Mouse (Mus musculus) intestine, postnatal 0 days (tissue): ENCODE results near the gene Hsd17b6. TPM values are rescaled to one million over a fixed set of nuclear protein-coding genes. Genes with fewer than 3 reads are reported as not detected.

Experiments
- ATAC-seq: fragments of 200-750 bp; cut with Nextera tagmentation; 2 replicates; pipeline ENCODE4 v1.8.0; 2017; ENCODE audit warnings: mild to moderate bottlenecking, moderate TSS enrichment, moderate library complexity
- H3K27ac ChIP-seq: fragments of 300-500 bp; sonication (generic); 2 replicates; pipeline ENCODE4 v1.5.1; 2014; ENCODE audit warnings: mild to moderate bottlenecking, low read depth, low read length, moderate library complexity
- H3K27me3 ChIP-seq: fragments of 300-500 bp; sonication (generic); replicated peaks from 2 replicates; pipeline ENCODE4 v1.6.1; 2014; ENCODE audit warnings: low read length, mixed read lengths; ENCODE audit not compliant: control insufficient read depth, insufficient read depth
- H3K36me3 ChIP-seq: fragments of 300-500 bp; sonication (generic); 2 replicates; pipeline ENCODE4 v1.6.1; 2014; ENCODE audit warnings: mild to moderate bottlenecking, moderate library complexity; ENCODE audit not compliant: control insufficient read depth, insufficient read depth
- H3K4me1 ChIP-seq: fragments of 300-500 bp; sonication (generic); replicated peaks from 2 replicates; pipeline ENCODE4 v1.6.1; 2014; ENCODE audit warnings: antibody characterized with exemption, low read length, mixed read lengths; ENCODE audit not compliant: control insufficient read depth, insufficient read depth
- H3K4me2 ChIP-seq: fragments of 300-500 bp; sonication (generic); replicated peaks from 2 replicates; pipeline ENCODE4 v1.6.1; 2014; ENCODE audit warnings: low read depth, mild to moderate bottlenecking, moderate library complexity
- H3K4me3 ChIP-seq: fragments of 300-500 bp; sonication (generic); 2 replicates; pipeline ENCODE4 v1.5.1; 2014; ENCODE audit warnings: low read depth, low read length
- H3K9ac ChIP-seq: fragments of 300-500 bp; sonication (generic); 2 replicates; pipeline ENCODE4 v1.6.1; 2014; ENCODE audit warnings: mild to moderate bottlenecking, low read depth, low read length
- H3K9me3 ChIP-seq: fragments of 300-500 bp; sonication (generic); 2 replicates; pipeline ENCODE4 v1.6.1; 2016; ENCODE audit warnings: mixed run types; ENCODE audit not compliant: control insufficient read depth
- CTCF ChIP-seq: sonication (generic); IDR thresholded peaks from 2 replicates; pipeline ENCODE4 v1.5.1; 2016; ENCODE audit warnings: low read depth, mild to moderate bottlenecking, control low read depth, antibody characterized with exemption, moderate library complexity
- WGBS: fragments of 180-500 bp; shearing (Covaris S2); extraction: QIAGEN DNeasy Blood & Tissue Kit; methylation state at CpG from one replicate; pipeline ENCODE4 v1.1.7; 2014; 5-methylcytosine and 5-hydroxymethylcytosine counted together
- polyA plus RNA-seq: library from polyadenylated mRNA; unstranded; fragments of >200 nt; fragmentation: Nextera tagmentation; extraction: Ambion mirVana; gene quantifications from 2 replicates; pipeline ENCODE4 v1.2.1, GENCODE M21; 2015

Gene Hsd17b6
- polyA plus RNA-seq, 1 experiment from 2014 or later: 0.74 TPM

GRCm38 (mm10) chr10:128037921-128038320 lies 30.5 kb upstream of the Hsd17b6 start:
- WGBS: 58% methylated on average over 3 of the region's 3 CpGs
- ATAC-seq: no peak
- H3K27me3 ChIP-seq: no peaks in the 10 kb centered on the region
- no peaks in the 10 kb centered on the region for H3K9me3 ChIP-seq
- H3K9ac ChIP-seq: no peak overlapping the region
- no peak overlapping the region for H3K4me3 ChIP-seq
- H3K36me3 ChIP-seq: peaks cover 30% of the 10 kb centered on the region
- peak overlapping the region; percentile 35 for H3K4me2 ChIP-seq
- H3K4me1 ChIP-seq: peaks cover 6% of the 10 kb centered on the region; the same call in 1 of the 2 replicates
- TF ChIP-seq CTCF: no peak
- no peak overlapping the region for H3K27ac ChIP-seq

- Histone ChIP-seq H3K9me3 (no peaks in the 10 kb centered on the region), H3K27me3 (no peaks in the 10 kb centered on the region), H3K9ac (peak overlapping the region; percentile 99), H3K36me3 (peaks cover 23% of the 10 kb centered on the region), H3K4me1 (peaks cover 6% of the 10 kb centered on the region; the same call in 1 of the 2 replicates), H3K27ac (peak overlapping the region; percentile 95), H3K4me2 (peak overlapping the region; percentile 77), H3K4me3 (peak overlapping the region; percentile 96)
- no peak for TF ChIP-seq CTCF
- peak; percentile 38 for ATAC-seq
- WGBS: 2% methylated on average over 10 of the region's 10 CpGs
Observed at GRCm38 (mm10) chr10:128036746-128037425, 29.5 kb upstream of the Hsd17b6 start.

GRCm38 (mm10) chr10:128030860-128031259 lies 23.4 kb upstream of the Hsd17b6 start:
- Histone ChIP-seq H3K4me3 (no peak overlapping the region), H3K9ac (no peak overlapping the region), H3K9me3 (no peaks in the 10 kb centered on the region), H3K4me2 (no peak overlapping the region), H3K36me3 (peaks cover 5% of the 10 kb centered on the region; the same call in 1 of the 2 replicates), H3K27me3 (no peaks in the 10 kb centered on the region), H3K4me1 (0 out of 2 replicates have a peak, but pooled peaks cover 3% of the 10 kb centered on the region), H3K27ac (no peak overlapping the region)
- no peak for ATAC-seq
- WGBS: 65% methylated on average over 2 of the region's 2 CpGs
- no peak for TF ChIP-seq CTCF

GRCm38 (mm10) chr10:128029931-128030330 lies 22.5 kb upstream of the Hsd17b6 start:
- H3K27me3 ChIP-seq: no peaks in the 10 kb centered on the region
- no peak overlapping the region for H3K27ac ChIP-seq
- H3K36me3 ChIP-seq: peaks cover 9% of the 10 kb centered on the region
- TF ChIP-seq CTCF: no peak
- H3K4me2 ChIP-seq: no peak overlapping the region
- WGBS: 90% methylated on average over 7 of the region's 7 CpGs
- no peak overlapping the region for H3K4me3 ChIP-seq
- H3K4me1 ChIP-seq: 0 out of 2 replicates have a peak, but pooled peaks cover 2% of the 10 kb centered on the region
- no peak overlapping the region for H3K9ac ChIP-seq
- ATAC-seq: no peak
- H3K9me3 ChIP-seq: no peaks in the 10 kb centered on the region

GRCm38 (mm10) chr10:128023496-128023895 lies 16.1 kb upstream of the Hsd17b6 start:
- H3K27me3 ChIP-seq: no peaks in the 10 kb centered on the region
- H3K9ac ChIP-seq: no peak overlapping the region
- ATAC-seq: no peak
- H3K4me2 ChIP-seq: no peak overlapping the region
- H3K4me1 ChIP-seq: no peaks in the 10 kb centered on the region
- H3K27ac ChIP-seq: no peak overlapping the region
- no peaks in the 10 kb centered on the region for H3K9me3 ChIP-seq
- peaks cover 20% of the 10 kb centered on the region; the same call in 1 of the 2 replicates for H3K36me3 ChIP-seq
- WGBS: 94% methylated on average over 10 of the region's 10 CpGs
- TF ChIP-seq CTCF: no peak
- no peak overlapping the region for H3K4me3 ChIP-seq

GRCm38 (mm10) chr10:128022196-128022595 lies 14.8 kb upstream of the Hsd17b6 start:
- ATAC-seq: no peak
- Histone ChIP-seq H3K9me3 (no peaks in the 10 kb centered on the region), H3K4me3 (no peak overlapping the region), H3K27me3 (no peaks in the 10 kb centered on the region), H3K9ac (no peak overlapping the region), H3K4me1 (no peaks in the 10 kb centered on the region), H3K27ac (no peak overlapping the region), H3K36me3 (peaks cover 20% of the 10 kb centered on the region; the same call in 1 of the 2 replicates), H3K4me2 (no peak overlapping the region)
- TF ChIP-seq CTCF: no peak
- WGBS: 96% methylated on average over 5 of the region's 5 CpGs
